Mouse (Mus musculus): Measurements from ENCODE around the gene Gabpb1. TPM values are rescaled to one million over a fixed set of nuclear protein-coding genes. Genes with fewer than 3 reads are reported as not detected.

Gabpb1 gene
- total and polyA plus RNA-seq, 2 experiments = 4.5 to 5.5 TPM

GRCm38 (mm10) chr2:126596347-126597072 is 79.6 kb downstream of the Gabpb1 start:
- no peaks in the 10 kb centered on the region for H3K79me2 ChIP-seq (ENCODE audit: control insufficient read depth, insufficient read depth, low read length)
- no peak overlapping the region for H3K9ac ChIP-seq (ENCODE audit: low read depth, low read length)
- H3K36me3 ChIP-seq (ENCODE audit: control insufficient read depth, insufficient read depth, low read length) = peaks cover 2% of the 10 kb centered on the region; the same call in 1 of the 2 replicates
- no peak overlapping the region for H3K4me3 ChIP-seq (ENCODE audit: insufficient read depth, low read depth, low read length)
- peaks cover 32% of the 10 kb centered on the region for H3K4me1 ChIP-seq (ENCODE audit: control insufficient read depth, insufficient read depth, low read length)
- TF ChIP-seq CTCF (IDR thresholded peaks at IDR 0.05; ENCODE audit: low read depth, low read length) (0 out of 2 replicates have a peak, but pooled peaks have one; percentile 7), POLR2A (IDR thresholded peaks at IDR 0.05; ENCODE audit: extremely low read depth, insufficient read depth, low read length) (no peak)
- H3K27ac ChIP-seq (replicated peaks; ENCODE audit: insufficient read depth, low read depth, low read length) = peak overlapping the region; percentile 97
- no peaks in the 10 kb centered on the region for H3K27me3 ChIP-seq (ENCODE audit: control insufficient read depth, insufficient read depth, low read length)
- peak; percentile 92 for DNase-seq (ENCODE audit: extremely low read depth, low read depth, low spot score)
- 36% methylated on average over 7 of the region's 7 CpGs for WGBS

GRCm38 (mm10) chr2:126593831-126594610 is 82.1 kb downstream of the Gabpb1 start:
- TF ChIP-seq CTCF (IDR thresholded peaks at IDR 0.05; ENCODE audit: low read depth, low read length) (peak; percentile 87), POLR2A (IDR thresholded peaks at IDR 0.05; ENCODE audit: extremely low read depth, insufficient read depth, low read length) (no peak)
- no peak overlapping the region for H3K4me3 ChIP-seq (ENCODE audit: insufficient read depth, low read depth, low read length)
- no peaks in the 10 kb centered on the region for H3K79me2 ChIP-seq (ENCODE audit: control insufficient read depth, insufficient read depth, low read length)
- H3K4me1 ChIP-seq (ENCODE audit: control insufficient read depth, insufficient read depth, low read length) = peaks cover 22% of the 10 kb centered on the region
- H3K27me3 ChIP-seq (ENCODE audit: control insufficient read depth, insufficient read depth, low read length) = no peaks in the 10 kb centered on the region
- DNase-seq (ENCODE audit: extremely low read depth, low read depth, low spot score) = peak; percentile 35
- peaks cover 7% of the 10 kb centered on the region for H3K36me3 ChIP-seq (ENCODE audit: control insufficient read depth, insufficient read depth, low read length)
- no peak overlapping the region for H3K9ac ChIP-seq (ENCODE audit: low read depth, low read length)
- WGBS = 62% methylated on average over 26 of the region's 26 CpGs
- H3K27ac ChIP-seq (replicated peaks; ENCODE audit: insufficient read depth, low read depth, low read length) = 0 out of 2 replicates have a peak overlapping the region, but pooled peaks have one; percentile 6

GRCm38 (mm10) chr2:126591304-126591703 is 84.8 kb downstream of the Gabpb1 start:
- no peak overlapping the region for H3K9ac ChIP-seq (ENCODE audit: low read depth, low read length)
- H3K27me3 ChIP-seq (ENCODE audit: control insufficient read depth, insufficient read depth, low read length) = no peaks in the 10 kb centered on the region
- WGBS = 85% methylated on average over 4 of the region's 4 CpGs
- TF ChIP-seq POLR2A (IDR thresholded peaks at IDR 0.05; ENCODE audit: extremely low read depth, insufficient read depth, low read length) = no peak
- TF ChIP-seq CTCF (IDR thresholded peaks at IDR 0.05; ENCODE audit: low read depth, low read length) = no peak
- DNase-seq (ENCODE audit: extremely low read depth, low read depth, low spot score) = peak; percentile 42
- H3K36me3 ChIP-seq (ENCODE audit: control insufficient read depth, insufficient read depth, low read length) = peaks cover 34% of the 10 kb centered on the region
- no peak overlapping the region for H3K27ac ChIP-seq (replicated peaks; ENCODE audit: insufficient read depth, low read depth, low read length)
- no peak overlapping the region for H3K4me3 ChIP-seq (ENCODE audit: insufficient read depth, low read depth, low read length)
- H3K4me1 ChIP-seq (ENCODE audit: control insufficient read depth, insufficient read depth, low read length) = peaks cover 3% of the 10 kb centered on the region; the same call in 1 of the 2 replicates
- H3K79me2 ChIP-seq (ENCODE audit: control insufficient read depth, insufficient read depth, low read length) = no peaks in the 10 kb centered on the region

- Histone ChIP-seq H3K36me3 (ENCODE audit: control insufficient read depth, insufficient read depth, low read length) (peaks cover 67% of the 10 kb centered on the region), H3K79me2 (ENCODE audit: control insufficient read depth, insufficient read depth, low read length) (no peaks in the 10 kb centered on the region), H3K27ac (replicated peaks; ENCODE audit: insufficient read depth, low read depth, low read length) (no peak overlapping the region), H3K27me3 (ENCODE audit: control insufficient read depth, insufficient read depth, low read length) (no peaks in the 10 kb centered on the region), H3K9ac (ENCODE audit: low read depth, low read length) (no peak overlapping the region), H3K4me3 (ENCODE audit: insufficient read depth, low read depth, low read length) (no peak overlapping the region), H3K4me1 (ENCODE audit: control insufficient read depth, insufficient read depth, low read length) (no peaks in the 10 kb centered on the region)
- 80% methylated on average over 3 of the region's 3 CpGs for WGBS
- DNase-seq (ENCODE audit: extremely low read depth, low read depth, low spot score) = no peak
- no peak for TF ChIP-seq CTCF (IDR thresholded peaks at IDR 0.05; ENCODE audit: low read depth, low read length)
These were observed 88.7 kb downstream of the Gabpb1 start for GRCm38 (mm10) chr2:126587468-126587867.

- 87% methylated on average over 8 of the region's 8 CpGs for WGBS
These were observed 91.3 kb downstream of the Gabpb1 start for GRCm38 (mm10) chr2:126584621-126585369.

More at GRCm38 (mm10) chr2:126584621-126585369, 91.3 kb downstream of the Gabpb1 start:
- Histone ChIP-seq H3K4me3 (ENCODE audit: insufficient read depth, low read depth, low read length) (no peak overlapping the region), H3K36me3 (ENCODE audit: control insufficient read depth, insufficient read depth, low read length) (peaks cover 92% of the 10 kb centered on the region), H3K4me1 (ENCODE audit: control insufficient read depth, insufficient read depth, low read length) (no peaks in the 10 kb centered on the region), H3K79me2 (ENCODE audit: control insufficient read depth, insufficient read depth, low read length) (no peaks in the 10 kb centered on the region), H3K27ac (replicated peaks; ENCODE audit: insufficient read depth, low read depth, low read length) (no peak overlapping the region), H3K9ac (ENCODE audit: low read depth, low read length) (no peak overlapping the region), H3K27me3 (ENCODE audit: control insufficient read depth, insufficient read depth, low read length) (no peaks in the 10 kb centered on the region)
- TF ChIP-seq POLR2A (IDR thresholded peaks at IDR 0.05; ENCODE audit: extremely low read depth, insufficient read depth, low read length) (no peak), CTCF (IDR thresholded peaks at IDR 0.05; ENCODE audit: low read depth, low read length) (no peak)
- no peak for DNase-seq (ENCODE audit: extremely low read depth, low read depth, low spot score)

All from liver, adult 2 months (tissue).